In the genomic region with DNA sequence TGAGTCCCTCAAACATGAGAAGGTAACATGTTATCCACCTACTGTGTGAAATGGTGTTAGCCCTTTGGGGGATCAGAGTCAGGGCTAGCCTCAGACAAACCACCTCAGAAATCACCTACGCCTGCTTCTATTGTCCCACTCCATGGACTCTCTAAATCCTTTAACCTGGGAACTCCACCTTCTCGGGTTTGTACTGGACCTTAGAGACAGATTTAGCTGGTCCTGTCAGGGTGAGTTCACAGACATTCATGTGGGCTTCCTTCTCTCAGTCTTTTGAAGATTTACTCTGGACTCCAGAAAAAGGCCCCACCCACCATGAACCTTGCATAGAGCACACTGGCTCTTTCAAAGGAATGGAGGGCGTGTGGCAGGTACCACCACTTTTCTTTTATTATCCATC, we compare ENCODE assay signal across 20 mouse cellular contexts.
DNase-seq lines count a peak whose midpoint lies in the region; ATAC-seq and TF ChIP-seq lines count a peak whose summit lies in the region.
"Had no signal": no experiment of that assay in that cellular context is flagged by ENCODE, and none has a peak within 500 bp of the region (broad histone marks: within the 10 kb centered on the region; RNA-seq: fewer than 3 reads in every experiment).

No protein-coding gene starts in this region.

- H3K27me3 ChIP-seq in liver, embryonic 11.5 days (replicated peaks; ENCODE audit: control insufficient read depth, insufficient read depth, low read length) = no peaks in the 10 kb centered on the region
- H3K27me3 ChIP-seq in liver, embryonic 12.5 days (replicated peaks) = no peaks in the 10 kb centered on the region
- H3K27me3 ChIP-seq in liver, postnatal 0 days (ENCODE audit: insufficient read depth, low read length) = no peaks in the 10 kb centered on the region
- H3K27me3 ChIP-seq: forebrain, embryonic 13.5 days; forebrain, embryonic 15.5 days; Patski had no signal

- H3K9me3 ChIP-seq in liver, embryonic 11.5 days (ENCODE audit: control insufficient read depth, low read length) = no peaks in the 10 kb centered on the region
- no peaks in the 10 kb centered on the region for H3K9me3 ChIP-seq in liver, embryonic 12.5 days (replicated peaks)
- H3K9me3 ChIP-seq in liver, postnatal 0 days (ENCODE audit: low read length) = no peaks in the 10 kb centered on the region
- H3K9me3 ChIP-seq: embryonic facial prominence, embryonic 10.5 days; embryonic facial prominence, embryonic 12.5 days; forebrain, embryonic 13.5 days; forebrain, embryonic 15.5 days had no signal

- no peaks in the 10 kb centered on the region for H3K36me3 ChIP-seq in liver, embryonic 11.5 days (ENCODE audit: control insufficient read depth, insufficient read depth, low read length)
- 0 out of 2 replicates have a peak, but pooled peaks cover 4% of the 10 kb centered on the region for H3K36me3 ChIP-seq in liver, embryonic 12.5 days
- H3K36me3 ChIP-seq in liver, postnatal 0 days (replicated peaks; ENCODE audit: insufficient read depth, low read length) = peaks cover 10% of the 10 kb centered on the region
- H3K36me3 ChIP-seq: embryonic facial prominence, embryonic 12.5 days had no signal

- no peak for ATAC-seq in liver, embryonic 11.5 days (replicated peaks; ENCODE audit: low FRiP score)
- ATAC-seq in liver, embryonic 12.5 days = no peak
- ATAC-seq in liver, postnatal 0 days = no peak
- ATAC-seq in megakaryocyte, adult 5-6 weeks (ENCODE audit: poor library complexity, severe bottlenecking) = no peak
- ATAC-seq: activated CD4-positive, CD25-positive, alpha-beta regulatory T cell, adult 4 months; forebrain, embryonic 13.5 days; forebrain, embryonic 15.5 days; Patski had no signal

- no peak overlapping the region for H3K9ac ChIP-seq in liver, embryonic 11.5 days (ENCODE audit: low read depth, low read length)
- no peak overlapping the region for H3K9ac ChIP-seq in liver, embryonic 12.5 days
- no peak overlapping the region for H3K9ac ChIP-seq in liver, postnatal 0 days (replicated peaks)
- H3K9ac ChIP-seq: embryonic facial prominence, embryonic 12.5 days; forebrain, embryonic 13.5 days; forebrain, embryonic 15.5 days had no signal

- no peak for DNase-seq in liver, embryonic 11.5 days (ENCODE audit: low spot score)
- no peak for DNase-seq in liver
- DNase-seq in liver, postnatal 0 days = no peak
- DNase-seq in layer of hippocampus, postnatal 36 days = no peak
- DNase-seq: adrenal gland, adult 8-10 months; adrenal gland, postnatal 14 days; adrenal gland, postnatal 36 days; cerebellum, adult 11-12 months; cerebellum, adult 2 months; cerebellum, adult 9-10 months; cerebellum, postnatal 10 days; cerebellum, postnatal 25 days had no signal

- no peak for TF ChIP-seq EP300 in liver, postnatal 0 days (IDR thresholded peaks at IDR 0.05; ENCODE audit: low read depth)

- WGBS in liver, embryonic 11.5 days = 75% methylated on average over 3 of the region's 3 CpGs
- 55% methylated on average over 3 of the region's 3 CpGs for WGBS in liver, embryonic 12.5 days (ENCODE audit: insufficient replicate concordance)
- WGBS in liver, postnatal 0 days (ENCODE audit: insufficient replicate concordance) = 82% methylated on average over 3 of the region's 3 CpGs

- no peak for TF ChIP-seq CTCF in liver, postnatal 0 days (IDR thresholded peaks at IDR 0.05; ENCODE audit: low read depth)

- H3K4me2 ChIP-seq in liver, embryonic 11.5 days = peak overlapping the region; percentile 24; the same call in 1 of the 2 replicates
- H3K4me2 ChIP-seq in liver, embryonic 12.5 days = peak overlapping the region; percentile 69
- H3K4me2 ChIP-seq in liver, postnatal 0 days (ENCODE audit: low read depth, low read length) = peak overlapping the region; percentile 58; the same call in 1 of the 2 replicates
- H3K4me2 ChIP-seq: embryonic facial prominence, embryonic 12.5 days; forebrain, embryonic 13.5 days; forebrain, embryonic 15.5 days had no signal

- no peak overlapping the region for H3K4me3 ChIP-seq in liver, embryonic 11.5 days (ENCODE audit: low read depth, low read length)
- no peak overlapping the region for H3K4me3 ChIP-seq in liver, embryonic 12.5 days
- no peak overlapping the region for H3K4me3 ChIP-seq in liver, postnatal 0 days (ENCODE audit: low read depth, low read length)
- H3K4me3 ChIP-seq: embryonic facial prominence, embryonic 10.5 days; embryonic facial prominence, embryonic 12.5 days; forebrain, embryonic 13.5 days; forebrain, embryonic 15.5 days had no signal

- no peak overlapping the region for H3K27ac ChIP-seq in liver, embryonic 11.5 days (ENCODE audit: low read depth, low read length)
- H3K27ac ChIP-seq in liver, embryonic 12.5 days = no peak overlapping the region; the same call in 1 of the 2 replicates
- no peak overlapping the region for H3K27ac ChIP-seq in liver, postnatal 0 days (ENCODE audit: low read depth)
- H3K27ac ChIP-seq: embryonic facial prominence, embryonic 10.5 days; embryonic facial prominence, embryonic 12.5 days; forebrain, embryonic 13.5 days; forebrain, embryonic 15.5 days had no signal

- H3K4me1 ChIP-seq in liver, embryonic 11.5 days (replicated peaks; ENCODE audit: control insufficient read depth, insufficient read depth, low read length) = no peaks in the 10 kb centered on the region
- H3K4me1 ChIP-seq in liver, embryonic 12.5 days = peaks cover 26% of the 10 kb centered on the region
- H3K4me1 ChIP-seq in liver, postnatal 0 days (ENCODE audit: insufficient read depth) = no peaks in the 10 kb centered on the region
- H3K4me1 ChIP-seq: forebrain, embryonic 13.5 days had no signal
